Mouse (Mus musculus) cerebellum, adult 18-20 months (tissue): Measurements from ENCODE around the gene Rad23a.

Experiments used
- DNase-seq, 2 experiments: peaks; one replicate each; pipeline ENCODE4 v3.0.0; 2021

Gene Rad23a

DNA sequence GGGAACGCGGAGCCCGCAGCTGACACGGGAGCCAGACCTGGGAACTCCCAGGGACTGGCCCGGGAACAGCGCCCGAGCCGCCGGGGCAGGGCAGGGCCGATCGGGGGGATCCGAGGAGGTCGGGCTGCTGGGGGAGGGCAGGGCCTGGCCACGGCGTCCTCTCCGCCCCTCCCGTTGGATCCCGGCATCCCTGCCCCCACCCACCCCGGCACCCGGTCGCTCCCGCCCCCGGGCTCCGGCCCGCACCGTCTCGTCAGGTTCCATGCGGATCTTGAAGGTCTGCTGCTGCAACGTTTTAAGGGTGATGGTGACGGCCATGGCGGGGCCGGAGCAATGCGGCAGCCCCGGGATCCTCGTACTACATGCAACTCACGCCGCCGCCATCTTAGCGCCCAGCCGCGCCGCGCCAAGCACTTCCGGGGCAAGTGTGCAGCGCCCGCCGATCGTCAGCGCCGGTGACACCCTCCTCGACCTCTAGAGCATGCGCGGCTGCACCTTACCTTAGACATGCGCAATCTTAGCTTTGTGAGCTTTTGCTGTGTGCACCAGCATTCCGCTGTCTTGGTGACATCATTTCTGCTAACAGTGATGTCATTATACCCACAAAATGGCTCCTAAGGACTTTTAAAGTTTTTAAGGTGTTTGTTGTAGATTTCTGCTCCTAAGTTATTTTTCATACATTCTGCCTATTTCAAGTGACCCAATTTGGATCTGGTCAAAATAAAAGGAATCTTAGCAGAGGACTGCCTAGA lies at the start of gene Rad23a:
Gene Rad23a (minus strand): TSS at position 418 of the 752 bp plus-strand sequence.
- DNase-seq, result peak; percentile 93

DNA sequence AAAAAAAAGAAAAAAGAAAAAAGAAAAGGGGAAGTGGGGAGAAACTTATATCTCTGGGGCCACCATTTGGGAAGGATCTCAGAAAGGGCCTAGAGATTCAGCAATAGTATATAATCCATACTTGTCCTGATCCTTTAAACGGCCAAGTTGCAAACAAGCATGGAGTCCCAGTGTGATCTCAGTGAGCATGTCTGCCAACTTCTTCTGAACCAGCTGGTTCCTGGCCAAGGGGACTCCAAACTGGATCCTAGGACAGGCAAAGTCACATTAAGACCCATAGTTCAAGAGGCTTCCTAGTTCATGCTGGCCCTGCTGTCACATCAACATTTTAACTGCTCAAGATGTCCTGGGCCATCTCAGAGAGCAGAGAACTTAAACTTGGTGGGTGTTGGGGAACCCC lies 48.7 kb upstream of the Rad23a start:
- no peak for DNase-seq

DNA sequence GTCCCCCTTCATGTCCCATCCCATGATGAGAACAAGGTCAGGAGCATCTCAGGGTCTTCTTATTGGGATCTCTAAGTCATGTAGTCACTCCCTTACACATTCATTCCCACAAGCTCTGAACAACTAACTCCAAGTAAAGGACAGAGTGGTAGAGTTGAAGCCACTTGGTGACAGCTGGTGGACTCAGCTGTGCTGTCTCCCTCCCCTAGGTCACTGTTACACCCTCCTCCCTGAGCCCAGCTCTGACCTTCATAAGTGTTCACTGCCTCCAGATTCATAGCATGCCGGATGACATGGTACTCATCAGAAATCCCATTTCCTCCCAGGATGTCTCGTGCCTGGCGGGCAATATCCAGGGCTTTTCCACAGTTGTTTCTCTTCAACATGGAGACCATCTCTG lies 47.8 kb upstream of the Rad23a start:
- DNase-seq, result no peak

DNA sequence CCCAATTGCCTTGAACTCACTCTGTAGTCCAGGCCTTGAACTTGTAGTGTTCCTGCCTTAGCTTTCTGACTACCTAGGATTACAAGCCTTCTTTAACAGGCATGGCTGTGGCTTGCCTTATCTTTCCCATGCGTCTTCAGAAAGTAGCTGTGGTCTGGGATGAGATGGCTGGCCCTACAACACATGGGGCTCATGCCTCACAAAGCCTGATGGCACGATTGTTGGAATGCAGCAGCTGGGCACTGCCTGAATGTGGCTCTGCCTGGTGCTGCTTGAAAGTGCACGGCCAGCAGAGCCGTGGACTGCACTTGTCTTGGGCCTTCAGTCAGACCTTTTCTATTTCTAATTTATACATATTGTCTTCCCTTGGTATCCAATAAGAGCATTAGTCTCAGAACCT lies 44.3 kb upstream of the Rad23a start:
- no peak for DNase-seq

DNA sequence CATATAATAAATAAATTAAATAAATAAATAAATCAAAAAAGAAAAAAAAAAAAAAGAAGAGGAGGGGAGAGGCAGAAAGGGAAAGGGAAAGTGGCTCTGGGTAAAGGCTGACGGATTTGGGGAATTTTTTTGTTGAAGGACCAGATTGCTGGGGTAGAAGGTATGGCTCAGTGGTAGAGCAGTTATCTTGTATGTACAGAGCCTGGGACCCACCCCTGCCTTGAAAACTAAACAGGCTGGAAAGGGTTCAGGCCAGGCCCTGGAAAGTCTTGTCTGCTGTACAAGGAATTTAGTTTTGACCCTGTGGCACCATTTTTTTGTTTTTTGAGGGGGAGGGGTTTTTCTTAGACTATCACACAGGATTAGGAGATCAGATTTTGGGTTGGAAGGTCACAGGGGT lies 38.5 kb upstream of the Rad23a start:
- no peak for DNase-seq

DNA sequence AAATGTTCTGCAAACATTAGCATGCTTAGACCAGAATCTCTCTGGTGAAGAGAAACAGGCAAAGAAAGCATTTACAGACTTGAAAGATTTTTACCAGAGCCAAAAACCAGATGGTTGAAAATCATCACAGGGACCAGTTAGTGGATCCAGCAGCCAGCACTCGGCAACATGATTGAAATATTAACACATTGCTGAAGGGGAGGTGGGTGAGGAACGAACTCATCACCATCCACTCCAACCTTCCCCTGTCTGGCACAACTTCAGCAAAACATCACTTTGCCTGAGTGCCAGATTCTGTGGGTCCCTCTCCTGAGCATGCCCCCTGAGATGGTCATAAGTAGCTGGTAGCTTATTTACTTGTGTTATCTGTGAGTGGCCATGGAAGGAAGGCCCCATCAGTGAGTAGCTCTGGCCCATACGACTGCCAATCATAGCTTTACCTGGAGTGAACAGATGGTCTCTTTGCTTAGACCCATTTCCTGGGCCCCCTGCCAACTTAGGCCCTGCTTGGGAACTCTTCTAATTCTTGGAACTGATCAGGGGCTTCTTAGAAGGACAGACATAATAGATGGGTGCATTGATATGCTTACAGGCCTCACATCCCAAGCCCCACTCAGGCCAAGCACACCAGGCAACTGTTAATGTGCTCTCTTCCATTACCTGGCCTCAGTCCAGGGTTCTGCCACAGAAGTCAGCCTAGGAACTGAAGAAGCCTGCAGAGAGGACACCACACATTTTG lies 37.0 kb upstream of the Rad23a start:
- DNase-seq, result peak; percentile 78 to 83

DNA sequence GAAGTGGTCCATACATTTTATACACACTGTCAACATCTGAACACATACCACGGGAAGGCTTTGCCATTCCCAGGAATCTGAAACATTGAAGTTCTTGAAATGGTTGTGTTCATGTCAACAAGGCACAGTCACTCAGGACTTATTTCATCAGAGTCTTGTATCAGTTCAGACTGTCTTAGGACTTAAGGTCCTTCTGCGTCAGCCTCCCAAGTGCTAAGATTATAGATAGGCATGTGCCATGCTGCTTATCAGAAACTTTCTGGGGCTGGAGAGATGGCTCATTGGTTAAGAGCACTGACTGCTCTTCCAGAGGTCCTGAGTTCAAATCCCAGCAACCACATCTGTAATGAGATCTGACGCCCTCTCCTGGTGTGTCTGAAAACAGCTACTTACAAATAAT lies 33.9 kb upstream of the Rad23a start:
- DNase-seq, result no peak

DNA sequence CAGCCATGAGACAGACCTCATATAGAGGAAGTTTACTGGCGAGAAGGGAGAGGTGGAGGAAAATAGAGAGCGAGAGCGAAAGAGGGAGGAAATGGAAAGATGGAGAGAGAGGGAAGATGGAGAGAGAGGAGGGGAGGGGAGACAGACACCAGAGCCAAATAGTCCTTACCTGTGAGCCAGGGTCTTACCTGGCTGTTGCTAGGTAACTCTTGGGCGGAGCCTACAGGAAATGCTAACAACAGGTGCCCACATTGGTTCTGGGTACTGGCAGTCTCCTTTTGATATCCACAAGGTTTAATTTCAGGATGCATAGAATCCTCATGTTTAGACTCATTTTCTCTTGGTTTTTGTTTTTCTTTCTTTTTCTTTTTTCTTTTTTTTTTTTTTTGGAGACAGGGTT lies 32.6 kb upstream of the Rad23a start:
- no peak for DNase-seq

DNA sequence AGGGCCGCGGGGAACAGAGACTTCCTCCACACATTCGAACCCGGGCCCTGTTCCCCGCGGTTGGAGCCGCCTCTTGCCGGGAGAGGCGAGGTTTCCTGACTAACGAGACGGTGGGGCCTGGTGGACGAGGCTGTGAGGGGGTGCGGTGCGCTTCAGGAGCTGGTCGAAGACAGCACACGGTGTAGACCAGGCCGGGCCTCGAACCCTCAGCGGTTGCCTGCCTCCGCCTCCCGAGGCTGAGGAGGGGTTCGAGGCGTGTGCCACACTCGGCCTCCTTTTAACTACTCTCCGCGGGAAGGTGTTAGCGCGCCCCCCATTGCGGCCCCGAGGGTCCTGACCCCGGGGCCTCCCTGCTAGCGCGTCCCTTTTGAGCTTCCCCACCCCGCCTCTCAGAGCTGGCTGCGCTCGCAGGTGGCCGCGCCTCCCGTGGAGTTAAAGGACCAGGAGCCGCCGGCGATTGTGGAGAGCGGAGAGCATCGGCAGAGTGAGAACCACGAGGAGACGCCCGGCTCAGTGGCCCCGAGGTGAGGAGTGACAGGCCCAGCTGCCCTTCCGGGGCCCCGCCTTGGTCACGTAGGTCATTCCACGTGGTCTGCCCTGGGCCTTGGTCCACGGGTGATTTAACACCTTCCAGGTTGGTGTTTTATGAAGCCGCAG lies 32.0 kb upstream of the Rad23a start:
- peak; percentile 22 to 31 for DNase-seq

DNA sequence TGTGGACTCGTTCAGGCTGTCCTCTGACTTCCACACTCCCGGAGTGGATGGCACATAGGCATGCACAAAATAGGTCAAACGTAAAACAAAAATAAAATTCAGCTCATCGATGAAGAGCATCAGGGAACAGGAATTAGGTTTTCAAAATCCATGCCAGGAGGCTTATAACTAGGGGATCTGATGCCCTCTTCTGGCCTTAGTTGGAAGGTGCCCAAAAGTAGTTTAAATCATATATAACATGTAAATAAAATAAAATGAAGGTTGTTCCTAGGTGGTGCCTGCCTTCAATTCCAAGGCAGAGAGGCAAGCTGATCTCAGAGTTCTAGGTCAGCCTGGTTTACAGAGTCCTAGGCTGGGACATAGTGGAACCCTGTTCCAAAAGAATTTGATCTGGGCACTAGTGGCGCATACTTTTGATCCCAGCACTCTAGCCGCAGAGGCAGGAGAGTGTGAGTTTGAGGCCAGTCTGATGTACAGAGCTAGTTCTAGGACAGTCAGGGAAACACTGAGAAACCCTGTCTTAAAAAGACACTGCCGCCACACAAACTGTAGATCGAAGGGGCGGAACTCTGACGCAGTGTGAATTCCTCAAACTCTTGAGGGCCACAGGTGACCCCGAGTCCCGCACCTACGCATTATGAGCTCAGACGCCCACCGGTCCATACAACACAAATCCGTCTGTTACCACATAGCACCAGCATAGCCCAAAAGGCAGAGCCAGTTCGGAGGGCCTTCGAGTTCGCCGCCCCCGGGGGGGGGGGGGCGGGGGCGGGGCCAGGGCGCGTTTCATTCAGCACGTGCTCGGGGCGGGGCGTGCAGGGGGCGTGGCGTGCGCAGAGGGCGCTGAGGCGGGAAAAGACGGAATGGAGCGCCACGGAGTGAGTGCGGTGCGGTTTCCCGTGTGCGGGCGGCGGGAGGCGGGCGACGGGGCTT lies 31.2 kb upstream of the Rad23a start, which contains the start of gene Syce2:
Gene Syce2 (plus strand): TSS at position 736 of the 933 bp plus-strand sequence.
- peak; percentile 69 to 72 for DNase-seq

DNA sequence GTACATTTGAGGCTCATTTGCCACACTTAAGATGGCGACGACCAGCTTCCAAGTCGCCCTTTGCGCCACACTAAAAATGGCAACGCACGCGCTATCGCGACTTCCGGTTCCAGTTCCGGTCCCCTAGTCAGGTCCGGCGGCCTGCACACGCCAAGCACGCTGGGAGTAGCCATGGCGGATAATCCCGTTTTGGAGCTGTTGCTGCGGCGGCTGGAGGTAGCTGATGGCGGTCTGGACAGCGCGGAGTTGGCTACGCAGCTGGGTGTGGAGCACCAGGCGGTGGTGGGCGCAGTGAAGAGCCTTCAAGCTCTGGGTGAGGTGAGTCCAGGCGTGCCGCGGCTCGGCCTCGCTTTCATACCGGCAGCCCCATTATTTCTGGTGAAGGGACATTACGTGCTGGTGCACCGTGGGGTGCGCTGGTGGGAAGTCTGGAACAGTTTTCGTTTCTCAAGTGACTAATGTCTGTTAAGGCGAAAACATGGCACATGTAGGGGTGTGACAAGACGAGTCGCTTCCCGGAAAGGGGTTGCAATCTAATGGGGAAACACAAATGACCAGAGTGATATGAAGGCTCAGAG lies 16.5 kb upstream of the Rad23a start, which contains the start of gene Farsa:
Gene Farsa (plus strand): TSS at position 126 of the 578 bp plus-strand sequence.
- peak; percentile 93 to 95 for DNase-seq

DNA sequence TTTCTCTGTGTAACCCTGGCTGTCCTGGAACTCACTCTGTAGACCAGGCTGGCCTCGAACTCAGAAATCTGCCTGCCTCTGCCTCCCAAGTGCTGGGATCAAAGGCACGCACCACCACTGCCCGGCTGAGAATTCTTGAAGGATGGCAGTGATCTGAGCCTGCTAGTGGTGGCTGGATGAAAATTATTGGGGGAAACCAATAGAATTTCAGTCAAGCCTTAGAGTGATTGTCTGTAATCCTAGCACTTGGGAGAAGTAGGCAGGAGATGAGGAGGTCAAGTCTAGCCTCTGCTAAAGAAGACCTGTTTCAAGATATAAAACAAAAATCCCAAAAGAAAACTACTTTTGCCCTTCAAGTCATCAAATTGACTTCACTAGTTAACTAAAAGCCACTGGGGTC lies 16.0 kb upstream of the Rad23a start:
- no peak for DNase-seq

DNA sequence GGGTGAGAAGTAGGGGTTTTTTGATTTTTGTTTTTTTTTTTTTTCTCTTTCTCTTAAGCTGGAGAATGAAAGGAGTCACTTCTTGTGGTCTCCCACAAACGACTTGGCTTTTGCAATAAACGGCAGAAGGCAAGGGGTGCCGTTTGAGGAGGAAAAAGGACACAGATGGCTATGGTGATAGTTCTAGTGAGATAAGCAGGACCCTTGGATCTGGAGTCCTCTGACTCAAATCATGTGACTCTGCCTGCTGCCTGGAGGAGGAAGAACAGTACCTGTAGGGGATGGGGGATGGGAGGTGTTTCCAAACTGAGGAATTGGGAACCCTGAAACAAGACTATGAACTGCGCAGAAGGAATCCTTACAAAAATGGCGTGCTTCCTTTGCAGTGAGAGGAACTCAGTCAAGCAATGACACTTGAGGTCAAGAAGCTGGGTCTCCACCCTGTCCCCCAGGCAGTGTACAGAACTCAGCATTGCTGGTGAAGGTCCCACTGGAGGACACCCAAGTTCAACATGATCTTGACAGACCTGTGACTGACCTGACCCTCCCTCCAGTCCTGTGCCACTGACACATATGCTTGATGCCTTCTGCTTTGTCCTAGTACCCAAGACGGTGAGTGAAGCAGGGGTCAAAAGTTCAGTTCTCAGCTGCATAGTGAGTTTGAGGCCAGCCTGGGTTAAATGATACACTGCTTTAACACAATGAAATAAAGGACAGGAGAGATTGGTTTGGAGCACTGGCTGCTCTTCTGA lies 7.4 kb upstream of the Rad23a start:
- no peak for DNase-seq

DNA sequence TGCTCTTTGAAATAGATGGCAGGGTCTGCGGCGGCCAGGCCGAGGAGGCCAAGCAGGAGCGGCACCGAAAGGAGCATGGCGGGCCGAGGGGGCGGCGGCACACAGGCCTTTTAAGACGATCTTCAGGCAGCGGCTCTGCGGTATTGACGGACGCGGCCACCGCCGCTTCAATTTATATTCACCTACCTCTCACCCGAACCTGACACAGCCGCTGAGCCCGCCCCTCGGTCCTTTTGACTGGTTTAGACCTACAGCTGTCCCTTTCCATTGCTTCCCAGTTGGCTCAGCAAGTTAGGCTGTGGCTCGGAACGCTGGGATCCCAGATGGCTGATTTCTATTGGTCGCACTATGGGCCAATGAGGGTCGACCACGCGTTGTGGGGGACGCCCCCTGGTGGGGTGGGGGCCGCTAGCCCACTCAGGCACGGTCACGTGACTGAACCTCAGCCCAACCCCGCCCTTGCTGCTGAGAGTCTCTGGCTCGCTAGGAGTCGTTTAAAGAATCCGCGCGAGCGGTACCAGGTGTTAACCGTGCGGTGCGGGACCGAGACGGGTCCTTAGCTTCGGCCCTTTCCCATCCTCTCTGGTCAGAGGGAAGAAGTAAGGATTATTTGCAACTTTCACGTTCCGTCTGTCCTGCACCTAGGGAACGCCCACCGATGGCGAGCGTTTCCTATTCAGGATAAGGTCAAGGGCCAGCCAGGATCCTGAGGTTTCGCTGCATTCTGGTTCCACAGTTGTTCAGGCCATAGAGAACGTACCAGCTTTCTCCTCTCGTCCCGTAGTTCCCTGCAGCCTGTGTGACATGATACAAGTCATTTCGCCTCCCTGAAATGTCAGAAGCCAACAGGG lies 6.5 kb upstream of the Rad23a start, which contains the start of gene Calr:
Gene Calr (minus strand): TSS at position 213 of the 851 bp plus-strand sequence.
- peak; percentile 99 to 100 for DNase-seq

DNA sequence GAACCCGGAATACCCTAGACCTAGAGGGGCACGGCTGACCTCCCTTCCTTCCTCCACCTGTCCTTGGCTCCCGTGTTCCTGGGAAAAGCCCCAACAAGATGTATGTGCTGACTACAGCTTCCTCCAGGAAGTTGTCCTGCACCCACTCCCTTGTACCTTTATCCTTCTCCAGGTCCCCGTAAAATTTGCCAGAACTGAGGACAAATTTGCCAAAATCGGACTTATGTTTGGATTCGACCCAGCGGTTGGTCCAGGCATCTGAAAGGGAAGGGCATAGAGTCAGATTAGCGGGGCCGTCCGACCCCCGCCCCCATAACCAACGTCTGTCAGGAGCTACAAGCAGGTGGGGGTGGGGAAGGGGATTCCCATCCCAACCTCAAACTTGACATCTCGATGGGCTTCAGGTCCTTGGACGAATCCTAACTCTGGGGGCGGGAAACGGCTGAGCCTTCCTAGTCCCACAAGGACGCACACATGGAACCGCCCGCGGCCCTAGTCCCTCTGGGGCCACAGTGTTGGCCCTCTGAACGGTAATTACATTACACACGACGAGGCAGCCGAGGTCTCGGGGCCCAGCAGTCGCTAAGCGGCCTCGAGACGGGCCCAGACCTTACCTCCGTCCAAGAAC lies 5.7 kb upstream of the Rad23a start:
- peak; percentile 25 to 45 for DNase-seq

DNA sequence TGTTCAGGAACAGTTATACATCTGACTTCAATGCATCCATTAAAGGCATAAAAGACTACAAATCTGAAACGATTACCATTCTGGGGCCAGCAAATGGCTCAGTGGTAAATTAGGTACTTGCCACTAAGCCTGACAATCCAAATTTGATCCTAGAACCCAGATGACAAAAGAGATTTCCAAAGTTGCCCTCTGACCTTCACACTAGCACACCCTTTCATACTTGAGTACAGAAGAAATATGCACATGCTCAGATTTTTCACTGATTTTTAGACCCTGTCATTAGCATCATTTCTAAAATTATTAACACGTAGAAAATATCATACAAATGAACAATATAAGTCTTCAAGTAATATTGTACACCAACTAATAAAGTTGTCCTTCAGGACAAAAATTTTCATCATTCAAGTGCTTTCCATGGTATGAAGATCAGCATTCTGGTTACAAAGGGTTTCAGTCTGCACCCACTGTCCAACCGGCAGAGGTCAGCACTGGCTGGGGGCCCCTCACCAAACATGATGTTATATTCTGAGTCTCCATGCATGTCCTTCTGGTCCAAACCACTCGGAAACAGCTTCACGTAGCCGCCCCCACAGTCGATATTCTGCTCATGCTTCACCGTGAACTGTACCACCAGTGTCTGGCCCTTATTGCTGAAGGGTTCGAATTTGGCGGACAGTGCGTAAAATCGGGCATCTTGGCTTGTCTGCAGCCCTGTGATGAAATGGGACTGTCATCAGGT lies 5.1 kb upstream of the Rad23a start:
- DNase-seq, result peak; percentile 48 to 58

DNA sequence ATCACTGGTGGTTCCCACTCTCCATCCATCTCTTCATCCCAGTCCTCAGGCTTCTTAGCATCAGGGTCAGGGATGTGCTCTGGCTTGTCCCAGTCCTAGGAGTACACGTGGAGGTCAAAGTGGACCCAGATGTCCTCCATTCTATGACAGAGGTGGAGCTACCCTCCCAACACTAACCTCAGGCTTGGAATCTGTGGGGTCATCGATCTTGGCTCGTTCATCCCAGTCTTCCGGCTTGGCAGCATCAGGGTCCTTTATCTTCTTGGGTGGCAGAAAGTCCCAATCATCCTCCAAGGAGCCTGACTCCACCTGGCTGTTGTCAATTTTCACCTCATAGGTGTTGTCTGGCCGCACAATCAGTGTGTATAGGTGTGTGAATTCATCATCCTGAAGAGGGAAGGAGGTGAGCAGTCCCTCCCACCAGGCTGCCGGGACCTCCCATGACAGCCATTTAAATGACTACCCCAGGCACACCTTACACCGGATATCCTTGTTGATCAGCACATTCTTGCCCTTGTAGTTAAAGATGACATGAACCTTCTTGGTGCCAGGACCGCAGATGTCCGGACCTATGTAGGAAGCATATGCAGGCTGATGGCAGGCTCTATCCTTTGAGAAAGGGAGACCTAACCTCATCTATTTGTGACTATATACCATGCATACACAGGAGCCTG lies 4.1 kb upstream of the Rad23a start:
- no peak for DNase-seq

DNA sequence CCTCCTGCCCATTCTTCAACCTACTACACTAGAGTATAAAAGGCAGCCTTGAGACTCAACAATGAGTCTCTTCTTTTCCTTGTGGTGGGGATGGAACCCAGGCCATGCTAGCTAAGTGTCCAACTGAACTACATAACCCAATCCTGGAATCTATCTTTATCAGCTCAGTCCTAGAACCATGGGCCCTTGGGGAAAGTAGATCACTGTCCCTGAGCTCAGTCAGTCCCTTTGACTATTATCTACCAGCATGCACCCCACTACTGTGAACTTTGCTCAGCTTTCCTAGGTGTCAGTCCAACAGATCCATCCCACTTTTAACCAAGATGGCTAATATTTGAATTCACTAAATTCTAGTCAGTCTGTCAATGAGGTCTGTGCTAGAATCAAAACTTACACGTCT lies 1.0 kb upstream of the Rad23a start:
- no peak for DNase-seq

DNA sequence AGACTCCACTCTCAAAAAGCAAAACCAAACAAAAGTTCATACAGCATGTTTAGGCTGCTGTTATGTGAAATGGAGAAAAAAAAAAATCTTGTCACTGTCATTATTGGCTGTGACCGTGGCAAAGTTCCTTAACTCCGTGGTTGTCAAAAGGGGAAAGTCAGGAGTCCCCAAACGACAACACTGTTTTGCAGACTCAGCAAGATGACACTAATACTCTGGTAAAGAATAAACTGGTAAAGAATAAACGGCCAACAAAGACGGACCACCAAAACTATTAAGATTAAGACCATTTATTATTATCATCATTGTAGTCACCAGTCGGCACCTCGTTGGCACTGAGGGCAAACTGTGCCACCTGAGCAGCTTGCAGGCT lies 604 bp downstream of the Rad23a start:
- DNase-seq, result no peak
